In genomic region chr14:46966206-46966605, GRCm38 (mm10) we compare ENCODE assay signal across 8 mouse cellular contexts.
DNase-seq lines count a peak whose midpoint lies in the region; TF ChIP-seq lines count a peak whose summit lies in the region.

No protein-coding gene starts in this region.

- no peaks in the 10 kb centered on the region for H3K4me1 ChIP-seq in kidney, adult 2 months (ENCODE audit: control insufficient read depth, insufficient read depth, low read length)

- no peaks in the 10 kb centered on the region; the same call in 1 of the 2 replicates for H3K27me3 ChIP-seq in kidney, adult 2 months (replicated peaks; ENCODE audit: control insufficient read depth, insufficient read depth, low read length)
- no peaks in the 10 kb centered on the region for H3K27me3 ChIP-seq in myocyte (ENCODE audit: control insufficient read depth, insufficient read depth, insufficient read length)

- H3K27ac ChIP-seq in kidney, adult 2 months (ENCODE audit: insufficient read depth, low read depth, low read length) = no peak overlapping the region

- H3K79me2 ChIP-seq in myocyte (ENCODE audit: control insufficient read depth, insufficient read depth) = peaks cover 36% of the 10 kb centered on the region

- H3K36me3 ChIP-seq in kidney, adult 2 months (ENCODE audit: control insufficient read depth, insufficient read depth, low read length) = no peaks in the 10 kb centered on the region
- no peaks in the 10 kb centered on the region for H3K36me3 ChIP-seq in myocyte (ENCODE audit: control insufficient read depth, insufficient read depth)

- no peak overlapping the region for H3K4me3 ChIP-seq in kidney, adult 2 months (ENCODE audit: insufficient read depth, low read depth, low read length)
- peak overlapping the region; percentile 25 for H3K4me3 ChIP-seq in myocyte

- no peak for TF ChIP-seq POLR2A in kidney, adult 2 months (IDR thresholded peaks at IDR 0.05; ENCODE audit: low read depth, low read length)
- TF ChIP-seq POLR2A in myocyte (IDR thresholded peaks at IDR 0.05; ENCODE audit: insufficient read length, low read depth) = no peak

- peak overlapping the region; percentile 99 for H3K4me2 ChIP-seq in myocyte (ENCODE audit: low read depth)

- no peak for TF ChIP-seq CTCF in kidney, adult 2 months (conservative IDR thresholded peaks at IDR 0.05; ENCODE audit: insufficient read depth, insufficient read length, low read depth, low read length)

- WGBS in kidney, adult 2 months = 32% methylated on average over 10 of the region's 10 CpGs

- no peak overlapping the region for H3ac ChIP-seq in myocyte (ENCODE audit: control insufficient read depth, insufficient read length)

- DNase-seq in kidney, adult 2 months = peak; percentile 51
- no peak for DNase-seq in kidney, adult 18-20 months
- DNase-seq in gastrocnemius, postnatal 25 days = peak; percentile 52
- DNase-seq in kidney, postnatal 10 days = peak; percentile 55
- DNase-seq in ovary, adult 18-20 months (ENCODE audit: low spot score) = no peak
- DNase-seq in layer of hippocampus, adult 18-20 months (ENCODE audit: low spot score in 2 of 2) = no peak
- DNase-seq in cerebellum, postnatal 25 days = no peak

TF ChIP-seq in myocyte, 11 proteins besides CTCF, POLR2A, EP300 and RAD21:
- TF ChIP-seq USF1 (IDR thresholded peaks at IDR 0.05; ENCODE audit: low read depth) (no peak), TCF12 (IDR thresholded peaks at IDR 0.05; ENCODE audit: insufficient read depth, poor library complexity, severe bottlenecking) (no peak), CEBPB (IDR thresholded peaks at IDR 0.05; ENCODE audit: insufficient read depth, poor library complexity, severe bottlenecking) (no peak)
TF ChIP-seq in myocyte: peak in this region for 0.

Comparison
In these comparisons a context has a peak if more than half of its experiments do, and no peak if none do; other contexts are left out.
1. DNase-seq: peak in kidney, adult 2 months (single experiment), gastrocnemius, postnatal 25 days (single experiment) and kidney, postnatal 10 days (single experiment); none in kidney, adult 18-20 months (single experiment), ovary, adult 18-20 months (single experiment), layer of hippocampus, adult 18-20 months (0 of 2) and cerebellum, postnatal 25 days (0 of 2).